Mouse (Mus musculus) heart, adult 18-20 months (tissue): Measurements from ENCODE around the gene Lrrn4. TPM values are rescaled to one million over a fixed set of nuclear protein-coding genes. Genes with fewer than 3 reads are reported as not detected.

Experiments
- DNase-seq, 2 experiments: peaks; one replicate each; pipeline ENCODE4 v3.0.0; 2021 to 2022; ENCODE audit warnings: mixed read lengths in 1 of 2
- long read RNA-seq, 2 experiments: library from polyadenylated mRNA; stranded (forward); transcript quantifications; one replicate each; pipeline ENCODE4 v2.0.0; 2021
- total RNA-seq, 2 experiments: library from RNA; stranded (reverse); gene quantifications; 2 replicates each; pipeline ENCODE4 v1.2.3; 2021

Lrrn4 gene
- 1 to 10 TPM; 3.2 to 7.3 TPM for total RNA-seq
- long read RNA-seq, experiment 1, partial matches to known transcripts: 0 of 2 reads
- long read RNA-seq, experiment 1, other reads (novel, unspliced or antisense): 1 of 2 reads
- long read RNA-seq, experiment 2, partial matches to known transcripts: 0 of 3 reads
- long read RNA-seq, experiment 2, other reads (novel, unspliced or antisense): 2 of 3 reads

DNA sequence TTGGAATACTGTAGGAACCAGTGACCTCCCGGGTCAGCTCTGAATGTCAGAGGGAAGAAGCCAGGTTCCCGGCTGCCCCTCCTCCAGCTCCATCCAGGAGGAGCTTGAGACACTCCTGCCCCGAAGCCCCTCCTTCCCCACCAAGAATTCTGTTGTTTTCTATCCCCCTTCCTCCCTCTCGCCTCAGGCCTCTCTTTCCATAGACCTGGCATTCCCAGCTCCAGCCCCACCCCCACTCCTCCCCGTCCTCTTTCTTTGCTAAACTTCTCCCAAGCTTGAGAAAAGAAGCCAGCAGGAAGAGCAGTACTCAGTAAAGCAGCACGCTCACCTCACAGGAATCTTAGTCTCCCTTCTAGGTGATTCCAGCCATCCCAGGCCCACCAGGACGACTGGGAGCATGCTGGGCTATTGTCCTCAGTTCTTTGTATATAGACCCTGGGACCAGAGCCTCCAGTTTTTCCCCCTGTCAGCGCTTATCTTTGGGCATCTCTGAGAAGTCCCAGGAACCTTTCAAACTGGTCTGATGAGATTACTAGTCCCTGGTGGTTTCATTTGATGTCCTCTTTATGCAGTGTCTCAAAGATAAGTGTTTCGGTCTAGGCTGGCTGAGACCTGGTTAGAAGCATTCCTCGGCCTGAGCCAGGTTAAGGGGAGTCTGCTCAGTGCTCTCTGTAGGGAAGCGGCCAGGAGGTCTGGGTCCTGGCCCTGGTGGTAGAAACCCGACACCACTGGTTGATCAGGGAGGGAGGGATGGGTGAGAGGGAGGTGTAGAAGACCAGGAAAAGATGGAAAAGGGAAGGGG lies at the start of gene Lrrn4:
Gene Lrrn4, minus strand, starts transcription at position 48 of the 802 bp plus-strand sequence.
- DNase-seq: no peak

DNA sequence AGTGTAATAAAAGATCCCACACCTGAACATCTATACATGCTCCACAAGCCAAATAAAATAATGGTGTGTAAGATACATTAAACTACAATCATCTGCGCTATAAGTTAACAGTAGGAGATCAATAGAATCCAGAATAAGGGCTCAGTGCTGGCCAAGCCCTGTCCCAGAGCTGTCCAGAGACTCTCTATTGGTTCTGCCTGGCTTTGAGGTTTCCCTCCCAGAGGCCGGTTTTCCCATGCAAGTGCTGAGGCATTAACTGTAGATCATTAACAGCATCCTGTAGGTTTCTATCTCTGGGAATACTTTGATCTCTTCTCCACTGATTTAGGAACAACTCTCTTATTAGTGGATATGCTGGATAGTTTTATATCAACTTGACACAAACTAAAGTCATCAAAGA lies 48.3 kb upstream of the Lrrn4 start:
- DNase-seq: no peak

DNA sequence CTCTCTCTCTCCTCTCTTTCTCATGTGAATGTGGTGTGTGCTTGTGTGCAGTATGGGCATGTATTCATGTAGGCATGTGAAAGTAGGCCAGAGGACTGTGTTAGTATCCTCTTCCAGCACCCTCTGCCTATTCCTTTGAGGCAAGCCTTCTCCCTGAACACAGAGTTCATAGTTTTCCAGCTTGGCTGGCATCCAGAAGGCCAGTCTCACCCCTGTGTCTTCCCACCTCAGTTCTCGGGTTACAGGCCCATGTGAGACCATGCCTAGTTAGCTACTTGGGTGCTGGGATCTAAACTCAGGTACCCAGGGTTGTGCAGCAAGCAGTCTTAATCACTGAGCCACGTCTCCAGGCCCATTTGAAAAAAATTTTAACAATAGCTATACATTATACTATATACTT lies 47.2 kb upstream of the Lrrn4 start:
- DNase-seq: no peak

DNA sequence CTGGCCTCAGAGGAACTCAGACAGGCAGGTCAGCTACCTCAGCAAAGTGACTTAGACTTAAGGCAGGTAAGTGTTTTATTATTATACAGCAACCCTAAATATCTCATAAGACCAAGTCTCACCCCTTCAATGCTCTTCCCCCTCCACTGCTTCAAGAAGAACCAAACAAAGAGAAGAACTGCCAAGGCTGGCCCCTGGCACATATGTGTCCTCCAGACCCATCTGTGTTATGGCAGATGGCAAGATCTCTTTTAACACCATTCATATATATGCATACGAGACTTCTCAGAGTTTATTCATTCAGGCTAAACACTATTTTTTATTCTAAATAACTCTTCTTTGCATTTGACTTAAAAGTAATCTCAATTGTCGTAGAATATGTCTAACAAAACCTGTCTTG lies 46.6 kb upstream of the Lrrn4 start:
- no peak for DNase-seq

DNA sequence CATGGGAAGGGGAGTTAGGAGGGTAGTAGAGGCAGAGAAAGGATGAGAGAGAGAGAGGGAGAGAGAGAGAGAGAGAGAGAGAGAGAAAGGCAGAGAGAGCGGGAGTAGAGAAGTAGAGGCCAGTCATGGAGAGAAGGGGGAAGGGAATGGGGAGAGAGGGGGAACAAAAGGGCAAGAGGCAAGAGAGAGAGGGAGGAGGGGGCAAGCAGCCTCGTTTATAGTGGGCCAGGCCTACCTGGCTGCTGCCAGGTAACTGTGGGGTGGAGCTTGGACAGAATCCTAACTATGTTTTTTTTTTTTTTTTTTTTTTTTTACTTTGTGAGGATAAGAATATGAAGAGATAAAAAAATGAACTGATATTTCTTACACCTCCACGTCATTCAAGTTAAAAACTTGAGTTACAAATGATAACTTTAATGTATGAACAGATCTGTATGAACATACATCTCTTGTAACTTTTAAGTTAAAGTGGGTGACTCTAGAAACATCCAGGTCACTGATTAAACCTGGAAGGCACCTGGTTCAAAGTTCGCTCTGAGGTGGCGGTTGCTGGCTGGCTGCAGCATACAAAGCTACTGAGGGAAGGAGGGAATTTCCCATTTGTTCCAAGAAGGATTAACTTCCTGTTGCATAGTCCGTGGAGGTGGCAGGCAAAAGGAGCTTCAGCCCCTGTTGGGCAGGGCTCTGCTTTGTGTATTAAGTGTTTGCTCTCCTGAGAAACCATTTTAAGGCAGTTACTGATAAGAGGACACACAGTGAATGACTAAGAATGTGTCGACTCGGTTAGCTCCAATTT lies 42.8 kb upstream of the Lrrn4 start:
- DNase-seq: no peak

DNA sequence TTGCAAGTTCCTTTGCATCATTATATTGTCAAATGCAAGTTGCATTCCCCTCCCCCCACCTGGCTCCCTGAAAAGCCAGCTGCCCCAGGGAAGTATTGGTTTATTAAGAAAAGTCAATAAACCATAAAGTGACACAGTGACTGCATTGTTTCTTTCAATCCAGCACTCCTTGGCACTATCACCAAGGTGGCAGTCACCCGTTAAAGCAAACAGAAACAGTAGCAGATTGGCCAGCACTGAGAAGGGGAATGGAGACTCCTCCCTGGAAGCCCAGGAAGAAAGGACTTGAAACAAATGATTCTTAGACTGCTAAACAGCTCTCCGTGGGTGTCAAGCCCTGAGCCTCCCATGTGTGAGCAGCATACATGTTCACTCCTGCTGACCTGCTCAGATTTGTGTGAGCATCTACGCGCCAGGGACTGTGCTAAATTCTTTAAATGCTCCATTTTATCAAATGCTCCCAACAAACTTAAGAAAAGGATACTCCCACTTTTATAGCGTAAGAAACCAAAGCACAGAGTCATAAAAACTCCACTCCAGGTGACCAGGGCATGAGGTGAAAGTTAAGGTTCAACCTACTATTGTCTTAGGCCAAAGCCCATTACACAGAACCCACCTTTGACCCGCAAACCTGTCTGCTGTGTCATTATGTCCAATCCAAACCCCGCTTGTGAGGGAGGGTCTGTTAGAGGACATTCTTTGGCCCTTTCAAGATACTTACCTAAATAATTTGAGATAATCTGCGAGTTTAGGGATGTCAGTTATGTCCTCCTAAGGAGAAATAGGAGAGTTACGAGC lies 41.6 kb upstream of the Lrrn4 start:
- no peak for DNase-seq

DNA sequence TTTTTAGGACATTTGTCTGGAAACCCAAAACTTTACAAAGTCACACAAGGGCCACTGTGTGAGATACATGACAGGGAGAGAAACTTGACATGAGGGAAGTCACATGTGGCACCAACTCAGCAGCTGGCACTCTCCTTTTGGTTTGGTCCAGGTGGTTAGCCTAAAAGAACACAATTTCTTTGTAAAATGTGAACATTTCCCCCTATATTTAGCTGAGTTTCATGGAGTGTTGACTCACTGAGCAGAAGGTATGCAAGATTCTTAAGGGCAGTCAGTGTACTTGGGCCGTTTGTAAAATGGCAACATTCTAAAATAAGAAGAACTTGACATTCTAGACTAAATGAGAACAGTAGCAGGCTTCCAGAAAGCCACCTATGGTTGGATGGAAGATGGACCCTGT lies 34.1 kb upstream of the Lrrn4 start:
- DNase-seq: no peak

DNA sequence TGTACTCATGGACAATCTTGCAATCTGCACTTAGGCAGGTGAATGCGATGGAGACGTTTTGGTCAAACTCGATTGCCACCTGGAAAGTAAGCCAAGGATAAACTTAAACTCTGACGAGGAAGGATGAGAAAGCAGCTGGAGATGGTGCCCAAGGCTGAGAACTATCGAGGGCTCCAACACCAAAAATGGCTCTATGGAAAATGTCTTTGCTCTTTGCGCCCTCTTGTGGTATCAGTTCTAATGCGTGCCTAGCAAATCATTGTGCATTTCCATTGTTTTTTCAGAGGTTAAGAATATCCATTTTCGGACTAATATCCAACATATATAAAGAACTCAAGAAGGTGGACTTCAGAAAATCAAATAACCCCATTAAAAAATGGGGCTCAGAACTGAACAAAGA lies 26.1 kb upstream of the Lrrn4 start:
- peak in 1 of 2 experiments; percentile 53 for DNase-seq

DNA sequence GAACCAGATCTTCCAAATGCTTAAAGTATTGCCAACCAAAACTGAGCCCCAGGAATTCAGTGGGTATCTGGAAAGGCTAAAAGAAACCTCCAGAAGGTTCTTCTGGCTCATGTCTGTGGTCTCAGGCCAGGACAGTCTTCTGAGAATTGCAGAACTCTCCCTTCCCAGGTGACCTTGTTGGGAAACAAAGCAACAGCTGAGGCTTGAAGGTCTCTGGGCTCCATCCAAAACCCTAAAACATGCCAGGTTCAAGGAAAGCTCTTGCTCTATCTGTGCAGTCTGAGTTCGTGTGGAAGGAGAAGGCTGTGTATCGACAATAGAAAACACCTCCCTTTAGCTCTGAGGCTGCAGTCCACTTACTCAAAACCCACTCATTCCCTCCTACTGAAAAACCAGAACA lies 24.3 kb upstream of the Lrrn4 start:
- no peak for DNase-seq

DNA sequence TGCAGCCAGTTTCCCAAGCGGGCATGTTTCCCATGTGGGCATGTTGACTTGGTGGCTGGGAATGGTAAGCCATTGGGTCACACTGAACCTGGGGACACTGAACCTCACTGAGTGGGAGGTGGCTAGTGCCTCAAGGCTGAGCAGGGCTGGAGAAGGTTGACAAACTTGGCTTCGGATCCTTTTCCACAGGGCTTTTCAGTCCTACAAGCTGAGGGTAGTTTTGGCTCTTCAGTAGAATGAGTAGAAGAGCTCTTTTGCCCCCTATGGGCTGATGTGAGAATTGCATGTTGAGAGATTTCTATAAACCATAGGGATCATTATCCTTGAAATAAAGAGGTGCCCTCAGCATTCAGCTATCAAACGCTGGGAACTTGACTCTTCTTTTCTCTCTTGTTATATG lies 22.8 kb upstream of the Lrrn4 start:
- DNase-seq: peak; percentile 45 to 70

DNA sequence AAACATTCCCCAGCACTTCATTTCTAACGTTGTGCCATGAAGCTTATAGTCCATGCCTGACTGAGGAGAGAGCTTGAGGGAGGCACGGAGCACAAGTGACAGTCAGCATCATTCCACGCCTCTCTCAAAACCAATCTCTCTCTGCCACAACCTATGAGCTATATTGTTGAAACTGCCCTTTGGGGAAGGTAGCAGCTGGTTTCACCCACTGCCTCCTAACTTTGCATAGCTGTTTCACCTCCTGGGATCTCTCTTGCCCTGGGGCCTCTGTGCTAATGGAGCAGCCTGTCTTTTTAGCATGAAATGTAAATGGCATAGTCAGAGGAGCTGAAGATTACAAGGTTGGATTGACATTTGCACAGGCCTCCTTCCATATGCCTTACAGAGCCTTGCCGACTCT lies 21.4 kb upstream of the Lrrn4 start:
- no peak for DNase-seq

DNA sequence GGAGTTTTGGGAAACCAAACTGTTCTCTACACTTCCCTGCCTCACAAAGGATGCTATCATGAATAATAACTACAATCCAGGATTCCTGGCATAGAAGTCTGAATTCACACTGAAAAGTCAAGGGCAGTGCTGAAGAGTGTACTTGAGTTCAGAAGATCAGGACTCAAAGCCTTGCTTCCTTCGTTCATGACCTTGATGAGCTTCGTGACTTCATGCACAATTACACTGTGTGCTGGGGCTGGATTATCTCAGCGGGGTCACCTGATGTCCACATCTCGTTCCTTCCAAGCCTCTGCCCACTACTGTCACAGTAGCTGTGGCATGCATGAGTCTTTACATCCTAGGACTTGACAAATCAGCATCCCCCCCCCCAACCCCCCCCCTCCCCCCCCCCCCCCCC lies 20.9 kb upstream of the Lrrn4 start:
- no peak for DNase-seq

DNA sequence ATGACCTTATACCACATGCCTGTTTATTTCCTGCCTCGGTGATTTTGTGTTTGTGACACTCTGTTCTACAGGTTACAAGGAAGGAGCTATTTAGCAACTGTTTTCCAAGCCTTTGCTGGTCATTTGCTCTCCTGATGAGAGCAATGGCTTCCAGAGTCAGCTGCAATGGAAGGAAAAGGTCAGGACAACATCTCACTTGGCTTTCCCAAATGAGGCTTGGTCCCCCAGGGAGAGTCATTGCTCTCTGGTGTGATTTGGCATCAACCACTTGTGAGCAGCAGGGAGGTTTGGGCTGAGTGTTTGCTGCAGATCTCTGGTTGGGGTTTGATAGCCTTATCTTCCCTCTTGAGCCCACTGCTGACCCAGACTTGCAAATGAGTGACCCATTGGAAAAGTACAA lies 19.9 kb upstream of the Lrrn4 start:
- no peak for DNase-seq

DNA sequence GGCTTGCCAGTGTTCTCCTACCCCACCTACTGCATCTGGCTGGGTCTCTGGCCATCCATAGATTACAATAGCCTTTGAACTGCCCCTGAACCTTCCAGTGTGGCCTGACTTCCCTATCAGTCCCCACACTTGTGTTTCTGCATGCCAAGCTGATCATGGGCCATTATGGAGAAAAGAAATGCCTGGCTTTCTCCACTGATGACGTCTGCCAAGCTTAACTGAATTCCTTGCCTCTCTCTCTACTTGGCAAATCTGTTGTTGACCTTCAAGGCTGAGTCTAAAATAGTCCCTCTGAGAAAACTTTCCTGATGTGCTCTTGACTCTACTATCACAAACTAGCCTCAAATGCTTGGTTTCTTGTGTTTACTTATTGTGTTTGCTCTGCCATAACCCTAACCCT lies 17.5 kb upstream of the Lrrn4 start:
- no peak for DNase-seq

DNA sequence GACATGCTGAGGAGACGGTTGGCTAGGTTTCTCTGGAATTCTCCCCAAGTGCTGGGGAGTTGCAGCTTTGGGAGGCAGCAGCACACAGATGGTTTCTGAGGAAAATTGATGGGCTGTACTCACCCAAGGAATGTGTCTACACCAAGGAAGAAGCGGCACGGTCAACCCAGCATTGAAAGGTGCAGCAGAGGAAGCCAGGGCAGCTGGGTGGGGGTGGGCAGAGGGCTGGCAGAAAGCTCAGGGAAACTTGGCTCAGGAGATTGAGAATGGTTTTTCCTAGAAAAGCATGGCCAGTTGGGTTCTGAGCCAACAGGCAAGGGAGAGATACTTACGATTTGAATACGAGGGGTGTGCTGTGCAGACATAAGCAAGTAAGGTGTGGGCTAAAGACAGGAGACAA lies 13.1 kb upstream of the Lrrn4 start:
- no peak for DNase-seq

DNA sequence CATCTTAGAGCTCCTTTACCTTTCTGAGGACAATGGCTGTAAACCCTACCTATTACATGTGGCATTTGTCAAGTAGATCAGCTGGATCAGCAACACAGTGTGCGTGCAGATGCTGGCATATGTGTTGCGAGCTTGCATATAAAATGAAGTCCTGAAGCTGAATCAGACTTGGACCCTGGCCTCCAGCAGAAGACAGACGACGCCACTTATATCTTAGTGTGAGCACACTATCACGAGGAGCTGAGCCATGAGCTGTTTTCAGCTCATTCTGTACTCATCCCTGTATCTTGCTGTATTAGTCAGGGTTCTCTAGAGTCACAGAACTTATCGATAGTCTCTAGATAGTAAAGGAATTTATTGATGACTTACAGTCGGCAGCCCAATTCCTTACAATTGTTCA lies 4.6 kb upstream of the Lrrn4 start:
- DNase-seq: no peak

DNA sequence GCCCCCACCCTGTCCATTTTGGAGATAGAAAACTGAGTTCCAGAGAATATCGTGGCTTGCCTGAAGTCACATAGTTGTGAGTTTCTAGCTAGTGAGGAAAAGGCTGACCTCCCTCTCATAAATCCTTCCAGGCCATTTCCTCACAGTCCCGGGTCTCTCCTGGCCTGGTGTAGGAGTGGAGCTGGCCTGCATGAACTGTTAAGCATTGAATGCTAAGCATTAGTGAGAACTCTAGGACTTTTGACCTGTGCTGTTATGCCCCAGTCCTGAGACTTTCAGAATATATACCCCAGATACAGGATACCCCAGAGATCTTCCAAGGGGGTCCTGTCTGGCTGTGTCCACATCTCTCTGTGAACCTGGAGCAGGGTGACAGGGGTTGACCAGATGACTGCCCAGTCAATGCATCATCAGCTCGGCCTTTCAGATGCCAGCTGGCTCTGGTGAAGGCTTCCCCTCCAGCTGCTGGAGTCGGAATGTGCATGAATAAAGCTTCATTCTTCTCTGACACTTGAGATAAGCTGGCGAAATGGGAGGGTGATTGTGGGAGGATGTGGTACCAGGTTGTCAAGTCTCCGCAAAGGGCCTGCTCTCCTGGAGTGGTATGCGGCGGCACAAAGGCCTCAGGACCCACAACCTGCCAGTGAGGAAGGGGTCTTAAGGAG lies 3.7 kb upstream of the Lrrn4 start:
- DNase-seq: peak in 1 of 2 experiments; percentile 29

DNA sequence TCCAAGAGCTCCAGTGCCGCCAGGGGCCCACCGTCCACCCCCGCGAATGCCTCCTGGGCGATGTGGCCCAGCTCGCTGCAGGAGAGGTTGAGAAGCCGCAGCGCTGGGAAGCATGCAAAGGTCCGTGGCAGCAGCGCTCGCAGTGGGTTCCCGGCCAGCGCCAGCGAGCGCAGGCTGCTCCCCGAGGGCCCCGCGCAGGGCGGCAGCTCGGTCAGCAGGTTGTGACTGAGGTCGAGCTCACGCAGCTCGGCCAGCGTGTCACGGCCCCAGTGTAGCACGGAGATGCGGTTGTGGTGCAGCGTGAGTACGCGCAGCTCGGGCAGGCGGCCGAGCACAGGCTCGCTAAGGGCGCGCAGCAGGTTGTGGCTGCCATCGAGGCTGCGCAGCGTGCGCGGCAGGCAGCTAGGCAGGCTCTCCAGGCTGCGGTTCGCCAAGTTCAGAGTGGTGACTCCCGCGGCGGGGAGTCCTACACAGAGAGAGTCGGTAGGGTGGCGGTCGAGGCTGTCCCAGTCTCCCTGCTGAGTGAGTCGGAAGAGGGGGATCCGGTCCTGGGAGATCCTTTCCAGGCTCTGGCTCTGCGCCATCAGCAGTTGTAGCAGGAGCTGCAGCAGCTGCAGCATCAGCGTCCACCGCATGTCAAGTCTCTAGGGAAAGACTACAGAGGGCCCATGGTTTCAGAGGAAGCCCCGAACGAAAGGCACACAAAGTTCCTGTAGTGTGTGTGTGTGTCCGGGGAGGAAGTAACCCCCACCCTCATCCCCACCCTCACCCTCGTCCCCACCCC lies 1.2 kb downstream of the Lrrn4 start:
- peak in 1 of 2 experiments; percentile 26 for DNase-seq

DNA sequence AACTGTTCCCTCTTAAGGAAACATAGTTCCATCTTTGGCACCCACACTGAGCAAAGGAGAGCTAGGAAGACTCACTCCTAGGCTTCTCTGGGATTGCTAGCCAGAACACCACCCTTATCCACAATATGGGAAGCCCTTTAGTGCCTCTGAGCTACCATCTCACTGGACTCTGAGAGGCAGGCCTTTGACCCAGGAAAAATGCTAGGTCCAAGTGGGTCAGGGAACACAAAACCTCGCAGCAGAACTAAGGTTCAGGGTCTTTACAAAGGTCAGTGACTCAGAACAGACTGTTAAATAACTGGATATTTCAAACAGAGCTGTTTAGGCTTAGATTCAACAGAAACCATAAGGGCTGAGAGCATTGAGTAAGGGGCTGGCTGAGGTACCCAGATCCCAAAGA lies 3.7 kb downstream of the Lrrn4 start:
- no peak for DNase-seq

DNA sequence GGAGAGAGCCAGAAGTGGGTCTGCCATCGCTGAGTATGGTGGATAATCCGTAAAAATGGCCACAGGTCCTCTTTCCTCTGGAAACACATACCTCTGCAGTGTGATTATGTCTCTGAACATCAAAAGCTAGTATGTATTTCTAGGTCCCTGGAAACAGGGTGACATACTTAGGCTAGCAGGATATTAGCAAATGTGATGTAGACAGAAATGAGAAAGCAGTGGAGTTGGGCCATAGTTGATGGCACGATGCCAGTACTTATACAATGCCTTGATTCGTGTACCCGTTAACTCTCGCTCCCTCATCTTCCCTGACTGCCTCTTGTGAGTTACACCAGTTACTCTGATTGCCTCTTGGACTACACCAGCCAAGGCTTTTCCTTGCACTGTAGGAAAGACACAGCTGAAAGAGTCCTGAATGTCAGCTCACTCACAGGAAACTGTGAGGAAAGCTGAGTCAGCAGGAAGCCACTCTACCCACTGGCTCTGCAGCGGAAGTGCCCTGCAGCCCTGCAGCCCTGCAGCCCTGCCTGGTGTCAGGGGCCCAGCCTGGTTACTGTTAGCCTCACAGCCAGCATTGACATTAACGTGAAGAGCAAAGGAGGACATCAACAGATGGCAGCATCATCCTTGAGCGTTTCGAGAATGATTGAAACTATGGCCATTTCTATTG lies 6.9 kb downstream of the Lrrn4 start:
- no peak for DNase-seq

DNA sequence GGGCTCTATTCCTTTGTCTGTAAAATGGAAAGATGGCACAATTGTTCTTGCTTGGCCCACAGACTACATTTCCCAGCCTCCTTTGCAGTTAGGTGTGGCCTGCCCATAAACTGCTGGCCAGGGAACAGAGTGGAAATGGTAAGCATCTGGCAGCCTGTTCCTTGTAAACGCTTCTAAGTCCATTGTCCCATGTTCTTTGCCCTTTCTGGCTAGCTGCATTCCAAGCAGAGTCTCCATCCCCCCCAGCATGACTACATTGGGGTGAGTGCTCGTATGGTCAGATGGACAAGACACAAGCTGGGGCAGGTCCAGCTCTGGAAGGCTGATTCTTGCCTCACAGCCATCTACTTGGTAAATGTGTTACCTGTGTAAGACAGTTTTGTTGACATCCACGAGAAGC lies 9.0 kb downstream of the Lrrn4 start:
- no peak for DNase-seq
